Mouse (Mus musculus): ENCODE results near the gene Nlk. TPM values are rescaled to one million over a fixed set of nuclear protein-coding genes. Genes with fewer than 3 reads are reported as not detected.

Gene Nlk
- polyA plus RNA-seq, 1 experiment from 2014 or later, result 11.6 TPM

DNA sequence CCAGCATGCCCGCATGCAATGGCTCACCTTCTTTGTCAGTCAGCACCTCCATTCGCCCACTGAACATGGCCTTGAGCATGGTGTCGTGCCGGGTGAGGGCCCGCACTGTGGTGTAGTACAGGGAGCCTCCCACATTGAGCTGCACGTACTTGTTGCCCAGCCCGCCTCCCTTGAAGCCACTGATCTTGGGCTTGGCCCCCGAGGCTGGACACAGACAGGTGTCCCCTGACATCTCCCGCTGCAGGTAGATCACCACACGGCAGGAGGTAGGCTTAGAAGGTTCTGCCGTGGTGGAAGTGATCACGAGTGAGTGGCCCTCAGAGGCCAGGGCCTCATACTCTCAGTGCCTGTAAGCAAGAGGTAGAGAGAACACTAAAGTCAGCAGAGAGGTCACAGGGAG, 167.2 kb downstream of the Nlk start:
- WGBS, result 90% methylated on average over 12 of the region's 12 CpGs
- Histone ChIP-seq H3K4me3 (replicated peaks) (no peak overlapping the region), H3K9me3 (no peaks in the 10 kb centered on the region), H3K27ac (no peak overlapping the region), H3K36me3 (peaks cover 70% of the 10 kb centered on the region), H3K27me3 (no peaks in the 10 kb centered on the region), H3K9ac (replicated peaks) (no peak overlapping the region), H3K4me1 (replicated peaks) (peaks cover 7% of the 10 kb centered on the region), H3K4me2 (no peak overlapping the region)
- ATAC-seq (ENCODE audit: insufficient number of reproducible peaks, insufficient read depth, low FRiP score, low TSS enrichment, low read depth), result no peak

DNA sequence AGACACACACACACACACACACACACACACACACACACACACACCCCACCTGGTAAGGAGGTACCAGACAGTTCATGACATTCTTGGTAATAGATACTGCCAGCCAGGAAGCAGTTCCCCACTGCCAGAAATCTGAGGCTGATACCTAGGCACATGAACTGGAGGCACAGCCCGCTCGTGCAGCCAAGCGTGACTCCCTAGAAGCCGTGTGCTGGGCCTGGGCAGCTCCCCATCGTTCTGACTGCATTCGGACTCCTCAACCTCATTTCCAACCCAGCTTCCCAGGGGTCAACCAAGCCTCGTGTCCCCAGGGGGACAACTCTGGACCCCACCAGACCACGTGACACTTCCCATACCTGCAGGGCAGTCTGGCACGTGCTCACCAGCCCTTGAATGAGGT, 168.5 kb downstream of the Nlk start:
- H3K27me3 ChIP-seq, result no peaks in the 10 kb centered on the region
- H3K4me3 ChIP-seq (replicated peaks), result no peak overlapping the region
- peaks cover 82% of the 10 kb centered on the region for H3K36me3 ChIP-seq
- H3K4me1 ChIP-seq (replicated peaks), result no peaks in the 10 kb centered on the region
- WGBS, result 95% methylated on average over 9 of the region's 9 CpGs
- no peaks in the 10 kb centered on the region for H3K9me3 ChIP-seq
- no peak overlapping the region for H3K27ac ChIP-seq
- H3K4me2 ChIP-seq, result no peak overlapping the region
- no peak for ATAC-seq (ENCODE audit: insufficient number of reproducible peaks, insufficient read depth, low FRiP score, low TSS enrichment, low read depth)
- H3K9ac ChIP-seq (replicated peaks), result no peak overlapping the region

DNA sequence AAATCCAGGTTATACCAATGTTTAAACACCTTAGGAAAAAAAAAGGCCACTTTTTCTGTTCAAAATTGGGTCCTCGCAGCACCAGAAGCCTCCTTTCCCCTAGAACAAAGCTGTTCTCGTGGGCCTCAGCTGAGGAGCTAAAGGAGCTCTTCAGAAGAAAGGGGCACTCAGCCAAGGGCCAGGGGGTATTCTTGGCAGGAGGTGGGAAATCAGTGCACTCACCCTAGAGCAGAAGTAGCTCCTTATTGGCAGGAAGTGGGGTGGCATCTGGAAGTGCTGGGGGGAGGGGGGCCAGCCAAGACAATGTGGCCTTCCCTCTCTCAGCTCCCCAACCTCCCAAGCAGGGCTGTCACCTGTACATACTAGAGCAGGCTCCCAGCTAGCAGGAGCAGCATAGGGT, 172.3 kb downstream of the Nlk start:
- no peaks in the 10 kb centered on the region for H3K4me1 ChIP-seq (replicated peaks)
- H3K9me3 ChIP-seq, result no peaks in the 10 kb centered on the region
- no peak overlapping the region for H3K4me3 ChIP-seq (replicated peaks)
- ATAC-seq (ENCODE audit: insufficient number of reproducible peaks, insufficient read depth, low FRiP score, low TSS enrichment, low read depth), result no peak
- H3K4me2 ChIP-seq, result no peak overlapping the region
- no peak overlapping the region for H3K27ac ChIP-seq
- WGBS, result 92% methylated on average over 2 of the region's 2 CpGs
- no peaks in the 10 kb centered on the region for H3K27me3 ChIP-seq
- peaks cover 99% of the 10 kb centered on the region for H3K36me3 ChIP-seq
- no peak overlapping the region for H3K9ac ChIP-seq (replicated peaks)

DNA sequence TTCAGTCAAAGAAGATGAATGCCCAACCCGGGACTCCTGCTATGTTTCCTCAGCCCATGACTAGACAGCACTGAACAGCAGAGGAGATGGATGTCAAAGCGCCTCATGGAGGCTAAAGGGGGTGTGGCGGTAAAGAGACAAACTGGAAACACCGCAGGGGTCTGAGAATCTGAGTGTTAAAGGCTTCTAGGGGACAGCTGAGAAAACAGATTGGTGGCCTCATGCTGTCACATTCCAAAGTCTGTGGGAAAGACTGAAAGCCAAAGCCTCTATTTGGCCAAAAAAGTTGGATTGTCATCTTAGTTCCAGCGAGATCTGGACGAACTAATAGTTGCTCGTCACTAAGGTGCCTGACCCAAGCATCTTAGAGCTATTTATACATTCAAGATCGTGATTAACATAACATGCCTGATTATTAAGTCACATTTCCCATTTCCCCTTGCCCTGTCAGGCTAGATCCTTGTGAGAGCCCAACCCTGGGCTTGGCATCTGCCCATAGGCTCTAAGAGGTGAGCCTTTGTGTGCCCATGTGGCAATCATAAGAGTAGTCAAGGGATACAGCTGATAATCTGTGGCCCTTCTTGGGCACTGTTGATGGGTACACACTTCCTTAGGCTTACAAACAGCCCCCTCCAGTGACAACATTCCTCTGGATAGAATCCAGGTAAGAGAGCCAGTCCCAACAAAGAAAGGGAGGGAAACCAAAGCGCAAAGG, 173.8 kb downstream of the Nlk start:
- no peak for ATAC-seq (ENCODE audit: insufficient number of reproducible peaks, insufficient read depth, low FRiP score, low TSS enrichment, low read depth)
- Histone ChIP-seq H3K9ac (replicated peaks) (no peak overlapping the region), H3K36me3 (peaks cover 99% of the 10 kb centered on the region), H3K4me1 (replicated peaks) (no peaks in the 10 kb centered on the region), H3K4me3 (replicated peaks) (no peak overlapping the region), H3K27me3 (no peaks in the 10 kb centered on the region), H3K27ac (no peak overlapping the region), H3K4me2 (no peak overlapping the region), H3K9me3 (no peaks in the 10 kb centered on the region)
- 89% methylated on average over 9 of the region's 9 CpGs for WGBS

DNA sequence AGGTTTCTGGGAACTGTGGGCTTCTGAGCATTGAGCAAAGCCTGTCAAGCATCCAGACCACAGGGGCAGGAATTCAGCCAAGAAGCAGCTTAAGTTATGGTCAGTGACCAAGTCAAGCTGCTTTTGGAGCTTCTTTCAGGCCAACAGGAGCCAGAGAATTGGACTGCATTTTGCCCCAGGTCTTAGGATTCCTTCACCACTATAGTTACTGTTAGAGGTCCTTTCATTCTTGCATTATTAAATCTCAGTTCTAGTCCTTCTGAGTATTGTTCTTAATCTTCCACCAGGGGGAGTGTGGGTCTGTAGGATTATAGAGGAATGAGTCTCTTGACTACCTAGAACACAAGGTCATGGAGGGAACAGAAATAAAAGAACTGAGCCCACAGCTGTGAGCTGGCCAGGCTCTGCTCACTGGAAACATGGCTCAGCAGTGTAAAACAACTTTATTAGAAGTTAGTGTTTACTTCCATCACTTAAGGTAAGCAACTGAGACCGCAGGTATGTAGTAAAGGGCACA, 174.6 kb downstream of the Nlk start:
- no peak overlapping the region for H3K9ac ChIP-seq (replicated peaks)
- WGBS, result 97% methylated on average over 1 of the region's 1 CpGs
- no peak overlapping the region for H3K27ac ChIP-seq
- no peaks in the 10 kb centered on the region for H3K9me3 ChIP-seq
- H3K4me2 ChIP-seq, result no peak overlapping the region
- H3K4me1 ChIP-seq (replicated peaks), result no peaks in the 10 kb centered on the region
- no peak for ATAC-seq (ENCODE audit: insufficient number of reproducible peaks, insufficient read depth, low FRiP score, low TSS enrichment, low read depth)
- H3K27me3 ChIP-seq, result no peaks in the 10 kb centered on the region
- H3K4me3 ChIP-seq (replicated peaks), result no peak overlapping the region
- peaks cover 99% of the 10 kb centered on the region for H3K36me3 ChIP-seq

DNA sequence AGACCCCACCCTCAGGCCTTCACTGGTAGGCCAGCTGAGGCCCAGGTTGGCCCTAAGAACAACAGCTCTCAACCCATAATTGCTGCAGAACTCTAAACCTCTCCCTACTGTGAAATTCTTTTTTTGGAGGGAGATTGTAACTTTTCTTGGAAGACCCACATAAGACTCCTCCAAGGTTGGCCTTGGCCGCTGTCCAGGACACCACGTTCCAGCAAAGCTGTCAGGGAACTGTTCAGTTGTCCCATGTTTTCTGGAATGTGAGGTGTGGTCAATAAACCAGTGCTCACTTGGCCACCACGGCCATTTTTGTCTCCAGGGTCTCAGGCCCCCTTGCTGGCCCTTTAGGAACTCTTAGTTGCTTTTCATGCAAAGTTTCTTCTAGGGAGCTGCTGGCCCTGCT, 175.3 kb downstream of the Nlk start:
- ATAC-seq (ENCODE audit: insufficient number of reproducible peaks, insufficient read depth, low FRiP score, low TSS enrichment, low read depth), result no peak

DNA sequence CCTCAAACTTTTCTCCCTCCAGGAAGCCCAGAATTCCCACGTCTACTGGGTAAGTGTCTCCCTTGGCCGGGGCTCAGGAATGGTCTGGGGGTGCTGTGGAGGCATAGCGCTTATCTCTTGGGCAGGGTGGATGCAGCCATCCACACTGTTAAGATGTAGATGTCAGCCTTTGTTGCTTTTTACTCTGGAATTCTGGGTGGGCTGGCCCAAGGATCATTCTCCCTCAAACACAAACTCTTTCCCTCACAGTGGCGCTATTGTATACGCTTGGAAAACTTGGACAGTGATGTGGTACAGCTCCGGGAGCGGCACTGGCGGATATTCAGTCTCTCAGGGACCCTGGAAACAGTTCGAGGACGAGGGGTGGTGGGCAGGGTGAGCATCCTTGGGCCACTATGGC, 178.2 kb downstream of the Nlk start:
- ATAC-seq (ENCODE audit: insufficient number of reproducible peaks, insufficient read depth, low FRiP score, low TSS enrichment, low read depth), result no peak
- Histone ChIP-seq H3K27ac (no peak overlapping the region), H3K4me3 (replicated peaks) (no peak overlapping the region), H3K36me3 (peaks cover 95% of the 10 kb centered on the region), H3K9me3 (no peaks in the 10 kb centered on the region), H3K4me2 (no peak overlapping the region), H3K9ac (replicated peaks) (no peak overlapping the region), H3K27me3 (no peaks in the 10 kb centered on the region), H3K4me1 (replicated peaks) (no peaks in the 10 kb centered on the region)
- WGBS, result 92% methylated on average over 10 of the region's 10 CpGs

More for the DNA sequence above, 175.3 kb downstream of the Nlk start:
- Histone ChIP-seq H3K4me2 (no peak overlapping the region), H3K4me1 (replicated peaks) (no peaks in the 10 kb centered on the region), H3K9me3 (no peaks in the 10 kb centered on the region), H3K27ac (no peak overlapping the region), H3K36me3 (peaks cover 96% of the 10 kb centered on the region), H3K27me3 (no peaks in the 10 kb centered on the region), H3K4me3 (replicated peaks) (no peak overlapping the region), H3K9ac (replicated peaks) (no peak overlapping the region)
- 89% methylated on average over 3 of the region's 3 CpGs for WGBS

Other genes starting within 250 kb of the Nlk start
- gene Slc46a1, start 231.7 kb downstream of the Nlk start, polyA plus RNA-seq (2016; fragmentation: Nextera tagmentation; extraction: Ambion mirVana), result 15.0 and 17.1 TPM in 2 replicates
- gene Sarm1, start 199.6 kb downstream of the Nlk start, polyA plus RNA-seq (2016; fragmentation: Nextera tagmentation; extraction: Ambion mirVana), result 2.8 TPM in 2 replicates
- 0.26 and 0.28 TPM in 2 replicates for gene Vtn, start 198.3 kb downstream of the Nlk start, polyA plus RNA-seq (2016; fragmentation: Nextera tagmentation; extraction: Ambion mirVana)
- not detected in 2 replicates for gene Sebox, start 193.9 kb downstream of the Nlk start, polyA plus RNA-seq (2016; fragmentation: Nextera tagmentation; extraction: Ambion mirVana)
- gene Tmem199, start 185.2 kb downstream of the Nlk start, polyA plus RNA-seq (2016; fragmentation: Nextera tagmentation; extraction: Ambion mirVana), result 51.9 and 56.1 TPM in 2 replicates
- gene Poldip2, start 185.2 kb downstream of the Nlk start, polyA plus RNA-seq (2016; fragmentation: Nextera tagmentation; extraction: Ambion mirVana), result 176 and 180 TPM in 2 replicates
- 70.4 and 72.5 TPM in 2 replicates for gene Tnfaip1, start 161.0 kb downstream of the Nlk start, polyA plus RNA-seq (2016; fragmentation: Nextera tagmentation; extraction: Ambion mirVana)
- 129 and 132 TPM in 2 replicates for gene Ift20, start 161.0 kb downstream of the Nlk start, polyA plus RNA-seq (2016; fragmentation: Nextera tagmentation; extraction: Ambion mirVana)
- gene Tmem97, start 146.6 kb downstream of the Nlk start, polyA plus RNA-seq (2016; fragmentation: Nextera tagmentation; extraction: Ambion mirVana), result 63.3 and 63.9 TPM in 2 replicates
- gene Ccnq, start 54.4 kb upstream of the Nlk start, polyA plus RNA-seq (2016; fragmentation: Nextera tagmentation; extraction: Ambion mirVana), result 37.6 and 40.2 TPM in 2 replicates
- 13.7 and 14.9 TPM in 2 replicates for gene Lyrm9, start 129.2 kb upstream of the Nlk start, polyA plus RNA-seq (2016; fragmentation: Nextera tagmentation; extraction: Ambion mirVana)
- 0.66 and 1.2 TPM in 2 replicates for gene Nos2, start 223.4 kb upstream of the Nlk start, polyA plus RNA-seq (2016; fragmentation: Nextera tagmentation; extraction: Ambion mirVana)

All from limb, embryonic 12.5 days (tissue).